Mouse (Mus musculus) granulocyte monocyte progenitor cell, adult 5-6 weeks (primary cell): ENCODE measurements at regions not wholly inside any gene's neighbourhood (a gene's known extent, or its start where the extent isn't known, plus 50 kb on each side); places are given as distances from the start of the nearest gene placed in this dataset.

Experiments used
- ATAC-seq: replicated peaks from 2 replicates; pipeline ENCODE4 v1.8.0; 2016; ENCODE audit warnings: mild to moderate bottlenecking, moderate TSS enrichment, inconsistent platforms; ENCODE audit not compliant: poor library complexity, severe bottlenecking

- ATAC-seq, result no peak
Observed at GRCm38 (mm10) chr1:61540081-61540480, 98.5 kb upstream of the Pard3b start.

- ATAC-seq, result no peak
Observed at GRCm38 (mm10) chr1:61541166-61541565, 97.5 kb upstream of the Pard3b start.

- ATAC-seq, result no peak
Observed at GRCm38 (mm10) chr1:61552577-61553517, 85.8 kb upstream of the Pard3b start.

GRCm38 (mm10) chr1:61559514-61559913 lies 79.1 kb upstream of the Pard3b start:
- ATAC-seq, result no peak

- no peak for ATAC-seq
Observed at GRCm38 (mm10) chr1:61562091-61562490, 76.5 kb upstream of the Pard3b start.

GRCm38 (mm10) chr1:61565471-61565870 lies 73.2 kb upstream of the Pard3b start:
- ATAC-seq, result no peak

- ATAC-seq, result no peak
Observed at GRCm38 (mm10) chr1:61574276-61574675, 64.3 kb upstream of the Pard3b start.

- no peak for ATAC-seq
Observed at GRCm38 (mm10) chr1:61576758-61577157, 61.9 kb upstream of the Pard3b start.

DNA sequence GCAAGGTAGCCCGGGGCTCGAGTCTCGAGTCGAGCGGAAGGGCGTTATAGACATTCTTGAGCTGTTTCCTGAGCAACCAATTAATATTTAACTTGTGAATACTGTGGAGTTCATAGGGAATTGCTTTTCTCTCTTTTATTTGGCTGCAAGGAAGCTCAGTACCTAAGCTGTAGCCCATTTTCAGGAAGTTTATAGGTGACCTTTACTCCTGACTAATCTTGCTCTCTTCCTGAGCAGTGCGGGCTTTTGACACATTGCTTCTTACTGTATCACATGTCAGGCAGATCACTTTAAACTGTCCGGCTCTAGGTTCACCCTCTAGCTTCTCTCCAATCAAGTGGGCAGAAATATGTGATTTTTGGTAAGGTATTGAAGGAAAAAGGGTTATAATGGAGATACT lies 51.4 kb upstream of the Pard3b start:
- ATAC-seq, result no peak
